Mouse (Mus musculus) ES-E14 (cell line): ENCODE data around the gene Ccdc13. TPM values are rescaled to one million over a fixed set of nuclear protein-coding genes. Genes with fewer than 3 reads are reported as not detected.

Source experiments
- DNase-seq: peaks from one replicate; pipeline ENCODE4 v3.0.0-alpha.2; 2013; ENCODE audit warnings: low read depth, low spot score
- H3K27ac ChIP-seq: 2 replicates; pipeline ENCODE4 v1.5.1; 2012; ENCODE audit warnings: low read depth, mild to moderate bottlenecking, low read length, moderate library complexity, mixed read lengths; ENCODE audit not compliant: poor library complexity, insufficient read depth, severe bottlenecking
- H3K36me3 ChIP-seq: 2 replicates; pipeline ENCODE4 v1.6.1; 2012; ENCODE audit warnings: mild to moderate bottlenecking, low read length, moderate library complexity, mixed read lengths; ENCODE audit not compliant: control insufficient read depth, poor library complexity, insufficient read depth, severe bottlenecking
- H3K4me1 ChIP-seq, 2 experiments: fragments of 150-350 bp in 1 of 2; sonication (generic) in 1 of 2; 2 replicates each; pipeline ENCODE4 v1.6.1; 2012; ENCODE audit warnings: low read length in 2 of 2, mild to moderate bottlenecking in 1 of 2, mixed read lengths in 1 of 2; ENCODE audit not compliant: control insufficient read depth in 2 of 2, insufficient read depth in 2 of 2, poor library complexity in 1 of 2
- H3K4me3 ChIP-seq, 2 experiments: fragments of 150-350 bp in 1 of 2; sonication (generic) in 1 of 2; 2 replicates each; pipeline ENCODE4 v1.5.1; 2012; ENCODE audit warnings: low read length in 2 of 2, low read depth in 1 of 2, mild to moderate bottlenecking in 1 of 2, mixed read lengths in 1 of 2; ENCODE audit not compliant: insufficient read depth in 1 of 2, poor library complexity in 1 of 2, severe bottlenecking in 1 of 2
- H3K9ac ChIP-seq: 2 replicates; pipeline ENCODE4 v1.6.1; 2012; ENCODE audit warnings: low read depth, mild to moderate bottlenecking, low read length, mixed read lengths; ENCODE audit not compliant: poor library complexity, insufficient read depth, severe bottlenecking
- H3K9me3 ChIP-seq: fragments of 150-350 bp; sonication (generic); 2 replicates; pipeline ENCODE4 v1.6.1; 2012; ENCODE audit warnings: low read depth, mild to moderate bottlenecking, low read length; ENCODE audit not compliant: control insufficient read depth, insufficient read depth
- CHD2 ChIP-seq: IDR thresholded peaks from 2 replicates; pipeline ENCODE4 v1.6.1; 2014; ENCODE audit warnings: mild to moderate bottlenecking, low read depth, low read length, inconsistent platforms
- HCFC1 ChIP-seq: IDR thresholded peaks from 2 replicates; pipeline ENCODE4 v1.6.1; 2012; ENCODE audit warnings: low read length, inconsistent platforms, borderline replicate concordance; ENCODE audit not compliant: insufficient read depth
- MAFK ChIP-seq: IDR thresholded peaks from 2 replicates; pipeline ENCODE4 v1.6.1; 2014; ENCODE audit warnings: mild to moderate bottlenecking, low read depth, low read length, inconsistent platforms; ENCODE audit not compliant: insufficient read depth
- ZC3H11A ChIP-seq: IDR thresholded peaks from 2 replicates; pipeline ENCODE4 v1.6.1; 2012; ENCODE audit warnings: low read depth, mild to moderate bottlenecking, inconsistent platforms, low read length, borderline replicate concordance
- ZNF384 ChIP-seq: IDR thresholded peaks from 2 replicates; pipeline ENCODE4 v1.6.1; 2012; ENCODE audit warnings: low read depth, low read length, inconsistent platforms
- in situ Hi-C, 2 experiments: fragments of 600-800 bp; cut with MboI; formaldehyde crosslinking; loops; one replicate each; pipeline ENCODE4 v1.15.1; 2025; ENCODE audit warnings: low sequenced_read_pairs in 2 of 2, inconsistent platforms in 1 of 2; ENCODE audit not compliant: unreplicated experiment in 2 of 2
- total RNA-seq: library from RNA; depleted of rRNA; stranded (reverse); fragments of 300-350 nt; gene quantifications from 2 replicates; pipeline ENCODE4 v1.2.3, GENCODE M21; 2012

Ccdc13 gene
- total RNA-seq, 1 experiment = 0.58 TPM

DNA sequence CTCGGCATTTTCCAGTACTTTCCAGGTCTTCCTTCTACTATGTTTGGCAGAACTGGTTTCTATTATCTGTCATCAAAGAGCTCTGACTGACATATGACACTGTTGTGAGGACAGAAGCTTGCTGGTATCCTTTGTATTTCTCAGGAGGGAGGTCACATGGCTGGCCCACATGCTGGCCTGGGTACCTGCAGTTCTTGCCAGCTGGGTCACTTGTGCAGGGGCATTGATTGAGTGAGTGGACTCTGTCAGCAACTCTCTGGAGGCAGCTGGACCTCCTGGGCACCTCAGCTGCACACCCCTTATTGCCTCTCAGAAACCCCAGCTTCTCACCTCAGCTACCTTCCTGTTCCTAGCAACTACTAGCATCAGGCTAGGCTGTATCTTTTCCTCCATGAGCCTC is 31.7 kb downstream of the Ccdc13 start:
- Histone ChIP-seq H3K9ac (no peak overlapping the region), H3K4me1 (no peaks in the 10 kb centered on the region), H3K36me3 (no peaks in the 10 kb centered on the region), H3K9me3 (no peaks in the 10 kb centered on the region), H3K4me3 (no peak overlapping the region), H3K27ac (no peak overlapping the region)
- TF ChIP-seq HCFC1 (no peak), CHD2 (no peak), MAFK (no peak), ZC3H11A (no peak), ZNF384 (no peak)
- in situ Hi-C loops = no loop called here
- no peak for DNase-seq

DNA sequence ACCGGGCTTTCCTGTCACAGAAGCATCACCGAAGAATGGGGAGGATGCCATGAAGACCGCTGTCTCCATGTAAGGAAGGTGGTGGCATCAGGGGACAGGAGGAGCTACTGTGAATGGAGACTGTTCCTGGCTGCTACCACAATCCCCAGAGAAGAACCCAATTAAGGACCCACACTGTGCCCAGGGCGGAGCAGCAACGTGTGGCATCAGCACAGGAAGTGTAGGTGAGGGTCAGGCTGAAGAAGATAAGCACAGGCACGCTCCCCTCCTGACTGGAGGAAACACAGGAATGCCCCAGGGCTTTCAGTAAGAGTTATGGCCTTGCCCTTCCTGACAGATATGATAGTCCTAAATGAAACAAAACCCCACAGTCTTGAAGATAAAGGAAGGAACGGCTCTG is 36.5 kb downstream of the Ccdc13 start:
- Histone ChIP-seq H3K4me1 (peaks cover 0 to 7% of the 10 kb centered on the region in 2 experiments; a peak in 1 of 4 replicates), H3K4me3 (no peak overlapping the region), H3K9ac (no peak overlapping the region), H3K9me3 (no peaks in the 10 kb centered on the region), H3K36me3 (no peaks in the 10 kb centered on the region), H3K27ac (no peak overlapping the region)
- TF ChIP-seq ZNF384 (no peak), MAFK (no peak), HCFC1 (no peak), CHD2 (no peak), ZC3H11A (no peak)
- in situ Hi-C loops = no loop called here
- DNase-seq = no peak

DNA sequence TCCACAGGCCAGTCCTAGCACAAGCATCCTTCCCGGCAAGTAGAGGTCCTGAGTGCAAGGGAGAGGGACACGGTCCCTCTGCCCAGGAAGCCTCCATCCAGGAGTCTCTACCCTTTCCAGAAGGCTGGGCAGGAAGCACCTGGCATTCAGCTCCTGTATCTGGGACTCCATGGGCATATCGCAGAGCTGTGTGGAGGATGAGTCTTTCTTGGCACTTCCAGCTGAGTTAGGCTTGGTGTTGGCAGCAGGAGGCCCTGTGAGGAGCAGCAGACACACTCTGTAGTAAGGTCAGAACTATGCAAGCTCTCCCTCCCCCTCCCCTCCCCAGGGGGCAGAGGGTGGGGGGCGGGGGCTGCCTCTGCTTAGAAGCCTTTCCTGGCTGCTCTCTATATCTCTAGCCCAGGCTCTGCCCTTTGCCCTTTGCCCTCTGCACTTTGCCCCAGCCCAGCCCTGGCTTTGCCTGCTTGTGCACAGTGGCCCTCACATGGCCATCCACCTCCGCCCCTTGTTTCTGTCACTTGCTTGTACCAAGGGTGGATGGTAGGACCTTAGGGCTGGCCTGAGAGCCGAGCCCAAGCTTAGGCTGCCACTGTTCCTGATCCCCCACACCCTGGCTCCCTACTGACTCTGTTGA is 40.3 kb downstream of the Ccdc13 start:
- Histone ChIP-seq H3K9me3 (no peaks in the 10 kb centered on the region), H3K4me3 (no peak overlapping the region), H3K9ac (no peak overlapping the region), H3K36me3 (no peaks in the 10 kb centered on the region), H3K4me1 (peaks cover 0 to 7% of the 10 kb centered on the region in 2 experiments; a peak in 1 of 4 replicates), H3K27ac (no peak overlapping the region)
- no peak for DNase-seq
- in situ Hi-C loops = no loop called here
- TF ChIP-seq MAFK = no peak
- no peak for TF ChIP-seq ZNF384
- TF ChIP-seq HCFC1 = no peak
- TF ChIP-seq CHD2 = no peak
- no peak for TF ChIP-seq ZC3H11A

DNA sequence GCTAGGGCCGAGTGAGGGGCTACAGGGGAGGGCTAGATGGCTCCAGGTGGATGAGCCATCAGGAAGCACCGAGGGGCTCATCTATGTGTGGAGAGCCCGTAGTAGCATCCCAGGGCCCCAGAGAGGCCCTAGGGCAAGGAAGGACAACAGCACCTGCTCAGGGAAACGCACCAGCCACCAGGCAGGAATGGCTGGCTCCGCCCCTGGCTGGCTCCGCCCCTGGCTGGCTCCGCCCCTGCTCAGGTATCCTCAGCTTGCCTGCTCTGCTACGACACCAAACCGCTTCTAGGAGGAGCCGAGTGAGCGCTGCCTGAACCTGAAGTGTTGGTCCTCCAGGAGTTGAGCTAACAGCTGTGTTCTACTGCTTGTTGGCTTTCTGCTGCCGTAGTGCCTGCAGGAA is 41.5 kb downstream of the Ccdc13 start:
- H3K9me3 ChIP-seq = no peaks in the 10 kb centered on the region
- no peaks in the 10 kb centered on the region for H3K36me3 ChIP-seq
- TF ChIP-seq ZNF384 = no peak
- no peak for TF ChIP-seq ZC3H11A
- TF ChIP-seq HCFC1 = no peak
- no peak for TF ChIP-seq CHD2
- TF ChIP-seq MAFK = no peak
- DNase-seq = no peak
- no peak overlapping the region for H3K4me3 ChIP-seq
- H3K9ac ChIP-seq = no peak overlapping the region
- H3K4me1 ChIP-seq = peaks cover 0 to 7% of the 10 kb centered on the region in 2 experiments; a peak in 1 of 4 replicates
- in situ Hi-C loops = no loop called here
- no peak overlapping the region for H3K27ac ChIP-seq
